Mouse (Mus musculus) small intestine, adult 2 months (tissue): ENCODE data around the gene Grap2.

Experiments used
- CTCF ChIP-seq: fragments of 200-500 bp; IDR thresholded peaks from 2 replicates; pipeline ENCODE4 v1.5.1; 2012; ENCODE audit warnings: low read depth, mild to moderate bottlenecking, control low read depth, inconsistent platforms, low read length, moderate library complexity, mixed read lengths; ENCODE audit not compliant: insufficient replicate concordance, insufficient read length; ENCODE audit errors: extremely low read depth
- POLR2A ChIP-seq: fragments of 200-500 bp; IDR thresholded peaks from 2 replicates; pipeline ENCODE4 v1.6.1; 2012; ENCODE audit warnings: low read depth, mild to moderate bottlenecking, control low read depth, inconsistent platforms, low read length, moderate library complexity

DNA sequence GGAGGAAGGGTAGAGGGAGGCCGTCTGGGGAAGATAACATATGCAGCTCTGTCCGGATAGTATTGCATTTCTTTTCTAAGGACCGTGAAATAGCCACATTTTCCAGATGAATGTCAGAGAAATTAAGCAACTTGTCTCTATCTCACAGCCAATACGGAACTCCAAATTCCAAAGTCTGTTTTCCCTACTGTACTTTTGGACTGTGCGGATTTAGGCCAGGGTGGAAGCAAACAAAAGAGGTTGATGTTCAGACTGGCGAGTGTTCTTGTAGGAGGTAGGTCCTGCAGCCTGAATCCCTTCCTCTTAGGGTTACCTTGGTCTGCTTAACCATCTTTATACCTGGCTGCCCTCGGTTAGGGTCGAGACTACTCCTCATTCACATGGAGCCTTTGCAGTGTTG lies 109.9 kb downstream of the Grap2 start:
- TF ChIP-seq POLR2A = no peak
- no peak for TF ChIP-seq CTCF
